Mouse (Mus musculus) testis, adult 2 months (tissue): ENCODE data around the gene Spata5.

Experiments used
- CTCF ChIP-seq: fragments of 200-500 bp; IDR thresholded peaks from 2 replicates; pipeline ENCODE4 v1.5.1; 2012; ENCODE audit warnings: low read depth, mild to moderate bottlenecking, inconsistent platforms, low read length, moderate library complexity; ENCODE audit not compliant: control insufficient read depth, insufficient read depth, insufficient replicate concordance
- POLR2A ChIP-seq: fragments of 200-500 bp; IDR thresholded peaks from 2 replicates; pipeline ENCODE4 v1.6.1; 2012; ENCODE audit warnings: low read depth, mild to moderate bottlenecking, inconsistent platforms, low read length, moderate library complexity; ENCODE audit not compliant: control insufficient read depth

- no peak for TF ChIP-seq CTCF
- no peak for TF ChIP-seq POLR2A
Observed at GRCm38 (mm10) chr3:37510055-37511032, 90.6 kb downstream of the Spata5 start.
